Mouse (Mus musculus): ENCODE data around the gene Gipc3. TPM values are rescaled to one million over a fixed set of nuclear protein-coding genes. Genes with fewer than 3 reads are reported as not detected.

Gipc3 gene
- polyA plus RNA-seq, 1 experiment from 2014 or later, result not detected

DNA sequence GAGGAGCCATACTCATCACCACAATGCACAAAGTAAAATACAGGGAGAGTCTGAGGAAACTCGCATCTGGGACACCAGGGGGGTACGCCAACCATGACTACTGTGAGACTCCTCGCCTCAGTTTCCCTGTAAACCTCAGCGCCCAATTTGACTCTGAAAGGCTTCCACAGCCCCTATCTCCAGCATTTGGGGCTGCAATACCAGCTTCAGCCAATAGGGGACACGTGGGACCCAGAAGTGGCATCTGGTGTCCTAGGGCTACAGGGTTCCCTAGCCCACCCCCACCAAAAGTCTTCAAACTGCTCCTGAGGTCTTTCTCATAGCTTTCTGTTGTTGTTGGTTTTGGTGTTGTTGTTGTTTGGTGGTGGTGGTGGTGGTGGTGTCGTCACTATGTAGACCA lies 54.5 kb downstream of the Gipc3 start:
- Histone ChIP-seq H3K4me2 (replicated peaks; ENCODE audit: low read depth, low read length) (no peak overlapping the region), H3K27me3 (ENCODE audit: control insufficient read depth, insufficient read depth, low read length) (peaks cover 9% of the 10 kb centered on the region; the same call in 1 of the 2 replicates), H3K9me3 (ENCODE audit: control insufficient read depth, low read depth, low read length) (no peaks in the 10 kb centered on the region), H3K4me1 (ENCODE audit: control insufficient read depth, insufficient read depth, low read length) (peaks cover 9% of the 10 kb centered on the region; the same call in 1 of the 2 replicates), H3K27ac (ENCODE audit: low read length) (no peak overlapping the region), H3K4me3 (ENCODE audit: low read depth, low read length) (no peak overlapping the region), H3K36me3 (ENCODE audit: control insufficient read depth, insufficient read depth, low read length) (no peaks in the 10 kb centered on the region), H3K9ac (replicated peaks; ENCODE audit: low read depth, low read length) (no peak overlapping the region)
- no peak for ATAC-seq (ENCODE audit: insufficient number of reproducible peaks, insufficient read depth, low FRiP score, low read depth)
- 33% methylated on average over 6 of the region's 6 CpGs for WGBS

- no peak overlapping the region for H3K9ac ChIP-seq (replicated peaks; ENCODE audit: low read depth, low read length)
- peaks cover 9% of the 10 kb centered on the region; the same call in 1 of the 2 replicates for H3K27me3 ChIP-seq (ENCODE audit: control insufficient read depth, insufficient read depth, low read length)
- no peak for ATAC-seq (ENCODE audit: insufficient number of reproducible peaks, insufficient read depth, low FRiP score, low read depth)
- no peaks in the 10 kb centered on the region for H3K36me3 ChIP-seq (ENCODE audit: control insufficient read depth, insufficient read depth, low read length)
- WGBS, result 65% methylated on average over 8 of the region's 8 CpGs
- no peak overlapping the region for H3K4me3 ChIP-seq (ENCODE audit: low read depth, low read length)
- H3K27ac ChIP-seq (ENCODE audit: low read length), result no peak overlapping the region
- no peaks in the 10 kb centered on the region for H3K9me3 ChIP-seq (ENCODE audit: control insufficient read depth, low read depth, low read length)
- H3K4me1 ChIP-seq (ENCODE audit: control insufficient read depth, insufficient read depth, low read length), result peaks cover 9% of the 10 kb centered on the region; the same call in 1 of the 2 replicates
- H3K4me2 ChIP-seq (replicated peaks; ENCODE audit: low read depth, low read length), result no peak overlapping the region
These were observed 55.4 kb downstream of the Gipc3 start for GRCm38 (mm10) chr10:81287513-81288157.

DNA sequence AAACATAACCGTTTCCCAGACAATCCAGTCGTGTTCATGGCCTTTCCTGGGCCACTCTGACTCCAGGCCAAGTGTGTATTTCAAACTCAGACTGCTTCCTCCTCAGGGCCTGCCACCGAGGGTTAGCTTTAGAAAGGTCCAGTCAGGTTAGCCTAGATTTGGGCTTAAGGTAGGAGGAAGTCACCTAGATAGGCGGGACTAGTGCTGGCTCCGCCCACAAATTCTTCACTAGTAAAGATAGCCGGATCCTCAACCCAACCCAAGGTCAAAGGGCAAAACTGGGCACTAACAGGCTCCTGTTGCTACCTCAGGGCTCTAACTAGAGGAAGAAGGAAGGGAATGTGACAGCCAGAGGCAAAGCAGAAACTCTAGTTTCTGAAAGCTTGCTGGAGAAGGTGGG lies 56.5 kb downstream of the Gipc3 start:
- WGBS, result 32% methylated on average over 6 of the region's 6 CpGs
- Histone ChIP-seq H3K4me1 (ENCODE audit: control insufficient read depth, insufficient read depth, low read length) (peaks cover 9% of the 10 kb centered on the region; the same call in 1 of the 2 replicates), H3K4me3 (ENCODE audit: low read depth, low read length) (no peak overlapping the region), H3K36me3 (ENCODE audit: control insufficient read depth, insufficient read depth, low read length) (no peaks in the 10 kb centered on the region), H3K27me3 (ENCODE audit: control insufficient read depth, insufficient read depth, low read length) (peaks cover 9% of the 10 kb centered on the region; the same call in 1 of the 2 replicates), H3K9me3 (ENCODE audit: control insufficient read depth, low read depth, low read length) (no peaks in the 10 kb centered on the region), H3K9ac (replicated peaks; ENCODE audit: low read depth, low read length) (no peak overlapping the region), H3K4me2 (replicated peaks; ENCODE audit: low read depth, low read length) (peak overlapping the region; percentile 59; the same call in 1 of the 2 replicates), H3K27ac (ENCODE audit: low read length) (no peak overlapping the region)
- no peak for ATAC-seq (ENCODE audit: insufficient number of reproducible peaks, insufficient read depth, low FRiP score, low read depth)

- Histone ChIP-seq H3K4me2 (replicated peaks; ENCODE audit: low read depth, low read length) (peak overlapping the region; percentile 59), H3K36me3 (ENCODE audit: control insufficient read depth, insufficient read depth, low read length) (no peaks in the 10 kb centered on the region), H3K9ac (replicated peaks; ENCODE audit: low read depth, low read length) (peak overlapping the region; percentile 22; the same call in 1 of the 2 replicates), H3K27ac (ENCODE audit: low read length) (peak overlapping the region; percentile 48), H3K27me3 (ENCODE audit: control insufficient read depth, insufficient read depth, low read length) (0 out of 2 replicates have a peak, but pooled peaks cover 9% of the 10 kb centered on the region), H3K4me3 (ENCODE audit: low read depth, low read length) (peak overlapping the region; percentile 42), H3K9me3 (ENCODE audit: control insufficient read depth, low read depth, low read length) (no peaks in the 10 kb centered on the region), H3K4me1 (ENCODE audit: control insufficient read depth, insufficient read depth, low read length) (peaks cover 5% of the 10 kb centered on the region; the same call in 1 of the 2 replicates)
- WGBS, result 1% methylated on average over 54 of the region's 54 CpGs
- peak; percentile 76 for ATAC-seq (ENCODE audit: insufficient number of reproducible peaks, insufficient read depth, low FRiP score, low read depth)
These were observed 57.2 kb downstream of the Gipc3 start for GRCm38 (mm10) chr10:81285694-81286450.

Small RNA genes lying within 50 kb of the gene (microRNA-seq; reads per million reads assigned to microRNA genes)
- gene Mir6913, result not detected

Other genes starting within 250 kb of the Gipc3 start
- 0.22 and 0.56 TPM in 2 replicates for gene Creb3l3, start 244.4 kb downstream of the Gipc3 start, polyA plus RNA-seq (2014; fragmentation: Nextera tagmentation; extraction: Ambion mirVana)
- 164 and 167 TPM in 2 replicates for gene Map2k2, start 237.4 kb downstream of the Gipc3 start, polyA plus RNA-seq (2014; fragmentation: Nextera tagmentation; extraction: Ambion mirVana)
- gene Zbtb7a, start 208.0 kb downstream of the Gipc3 start, polyA plus RNA-seq (2014; fragmentation: Nextera tagmentation; extraction: Ambion mirVana), result 25.5 and 27.4 TPM in 2 replicates
- 32.7 and 40.9 TPM in 2 replicates for gene Pias4, start 175.3 kb downstream of the Gipc3 start, polyA plus RNA-seq (2014; fragmentation: Nextera tagmentation; extraction: Ambion mirVana)
- gene Eef2, start 166.6 kb downstream of the Gipc3 start, polyA plus RNA-seq (2014; fragmentation: Nextera tagmentation; extraction: Ambion mirVana), result 416 and 434 TPM in 2 replicates
- 48.9 and 58.7 TPM in 2 replicates for gene Dapk3, start 160.3 kb downstream of the Gipc3 start, polyA plus RNA-seq (2014; fragmentation: Nextera tagmentation; extraction: Ambion mirVana)
- gene 4930442H23Rik, start 159.4 kb downstream of the Gipc3 start, polyA plus RNA-seq (2014; fragmentation: Nextera tagmentation; extraction: Ambion mirVana), result not detected in 2 replicates
- 0.14 and 0.35 TPM in 2 replicates for gene Nmrk2, start 141.2 kb downstream of the Gipc3 start, polyA plus RNA-seq (2014; fragmentation: Nextera tagmentation; extraction: Ambion mirVana)
- gene Atcay, start 112.4 kb downstream of the Gipc3 start, polyA plus RNA-seq (2014; fragmentation: Nextera tagmentation; extraction: Ambion mirVana), result 1.9 and 2.2 TPM in 2 replicates
- 9.2 and 10.8 TPM in 2 replicates for gene Zfr2, start 110.1 kb downstream of the Gipc3 start, polyA plus RNA-seq (2014; fragmentation: Nextera tagmentation; extraction: Ambion mirVana)
- 3.4 and 3.9 TPM in 2 replicates for gene Matk, start 90.3 kb downstream of the Gipc3 start, polyA plus RNA-seq (2014; fragmentation: Nextera tagmentation; extraction: Ambion mirVana)
- 223 and 246 TPM in 2 replicates for gene Mrpl54, start 76.3 kb downstream of the Gipc3 start, polyA plus RNA-seq (2014; fragmentation: Nextera tagmentation; extraction: Ambion mirVana)
- gene Apba3, start 76.3 kb downstream of the Gipc3 start, polyA plus RNA-seq (2014; fragmentation: Nextera tagmentation; extraction: Ambion mirVana), result 47.0 and 51.1 TPM in 2 replicates
- gene Tjp3, start 51.7 kb downstream of the Gipc3 start, polyA plus RNA-seq (2014; fragmentation: Nextera tagmentation; extraction: Ambion mirVana), result 21.6 and 25.2 TPM in 2 replicates
- 50.1 and 51.4 TPM in 2 replicates for gene Pip5k1c, start 50.3 kb downstream of the Gipc3 start, polyA plus RNA-seq (2014; fragmentation: Nextera tagmentation; extraction: Ambion mirVana)
- 21.3 and 21.7 TPM in 2 replicates for gene Cactin, start 22.2 kb downstream of the Gipc3 start, polyA plus RNA-seq (2014; fragmentation: Nextera tagmentation; extraction: Ambion mirVana)
- gene Tbxa2r, start 14.5 kb downstream of the Gipc3 start, polyA plus RNA-seq (2014; fragmentation: Nextera tagmentation; extraction: Ambion mirVana), result 23.1 and 23.4 TPM in 2 replicates
- 98.6 TPM in 2 replicates for gene Hmg20b, start 7.2 kb upstream of the Gipc3 start, polyA plus RNA-seq (2014; fragmentation: Nextera tagmentation; extraction: Ambion mirVana)
- gene Mfsd12, start 14.2 kb upstream of the Gipc3 start, polyA plus RNA-seq (2014; fragmentation: Nextera tagmentation; extraction: Ambion mirVana), result 4.7 and 4.8 TPM in 2 replicates
- 0.43 and 0.59 TPM in 2 replicates for gene 4930404N11Rik, start 22.6 kb upstream of the Gipc3 start, polyA plus RNA-seq (2014; fragmentation: Nextera tagmentation; extraction: Ambion mirVana)
- 81.3 and 88.7 TPM in 2 replicates for gene Fzr1, start 35.2 kb upstream of the Gipc3 start, polyA plus RNA-seq (2014; fragmentation: Nextera tagmentation; extraction: Ambion mirVana)
- gene Dohh, start 41.2 kb upstream of the Gipc3 start, polyA plus RNA-seq (2014; fragmentation: Nextera tagmentation; extraction: Ambion mirVana), result 44.8 and 48.5 TPM in 2 replicates
- 3.1 and 4.1 TPM in 2 replicates for gene Gm48551, start 41.2 kb upstream of the Gipc3 start, polyA plus RNA-seq (2014; fragmentation: Nextera tagmentation; extraction: Ambion mirVana)
- 1.0 and 1.1 TPM in 2 replicates for gene Gm48552, start 45.7 kb upstream of the Gipc3 start, polyA plus RNA-seq (2014; fragmentation: Nextera tagmentation; extraction: Ambion mirVana)
- gene Smim24, start 49.8 kb upstream of the Gipc3 start, polyA plus RNA-seq (2014; fragmentation: Nextera tagmentation; extraction: Ambion mirVana), result 17.7 and 21.5 TPM in 2 replicates
- 76.0 and 80.1 TPM in 2 replicates for gene Nfic, start 112.4 kb upstream of the Gipc3 start, polyA plus RNA-seq (2014; fragmentation: Nextera tagmentation; extraction: Ambion mirVana)
- 1.7 and 2.2 TPM in 2 replicates for gene Celf5, start 139.4 kb upstream of the Gipc3 start, polyA plus RNA-seq (2014; fragmentation: Nextera tagmentation; extraction: Ambion mirVana)
- gene Ncln, start 153.1 kb upstream of the Gipc3 start, polyA plus RNA-seq (2014; fragmentation: Nextera tagmentation; extraction: Ambion mirVana), result 79.1 and 79.3 TPM in 2 replicates
- 0.41 and 0.72 TPM in 2 replicates for gene S1pr4, start 156.9 kb upstream of the Gipc3 start, polyA plus RNA-seq (2014; fragmentation: Nextera tagmentation; extraction: Ambion mirVana)
- 3.6 and 7.4 TPM in 2 replicates for gene Gna15, start 181.0 kb upstream of the Gipc3 start, polyA plus RNA-seq (2014; fragmentation: Nextera tagmentation; extraction: Ambion mirVana)
- 86.2 and 89.3 TPM in 2 replicates for gene Gna11, start 201.9 kb upstream of the Gipc3 start, polyA plus RNA-seq (2014; fragmentation: Nextera tagmentation; extraction: Ambion mirVana)
- 363 and 388 TPM in 2 replicates for gene Aes, start 216.2 kb upstream of the Gipc3 start, polyA plus RNA-seq (2014; fragmentation: Nextera tagmentation; extraction: Ambion mirVana)
- gene Tle2, start 231.3 kb upstream of the Gipc3 start, polyA plus RNA-seq (2014; fragmentation: Nextera tagmentation; extraction: Ambion mirVana), result 17.7 and 19.1 TPM in 2 replicates